Mouse (Mus musculus): ENCODE results near the gene Smco4. TPM values are rescaled to one million over a fixed set of nuclear protein-coding genes. Genes with fewer than 3 reads are reported as not detected.
"Not testable (repeated sequence)": the region's sequence is repeated elsewhere in the genome, so short reads cannot be mapped to it uniquely, and the experiment has no call there.

Gene Smco4
- polyA plus RNA-seq, 1 experiment from 2014 or later: 0.49 TPM

DNA sequence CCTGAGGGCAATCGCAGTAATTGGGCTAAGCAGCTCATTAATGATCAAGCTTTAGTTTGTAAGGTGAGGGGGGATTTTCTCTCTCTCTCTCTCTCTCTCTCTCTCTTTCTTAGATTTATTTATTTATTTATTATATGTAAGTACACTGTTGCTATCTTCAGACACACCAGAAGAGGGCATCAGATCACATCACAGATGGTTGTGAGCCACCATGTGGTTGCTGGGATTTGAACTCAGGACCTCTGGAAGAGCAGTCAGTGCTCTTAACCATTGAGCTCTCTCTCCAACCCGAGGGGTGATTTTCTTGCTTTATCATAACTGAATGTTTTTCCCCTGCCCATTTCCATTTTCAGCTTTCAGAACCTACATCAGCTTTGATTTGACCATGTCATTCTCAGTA lies 2.0 kb downstream of the Smco4 start:
- H3K4me2 ChIP-seq; ATAC-seq (replicated peaks); H3K27ac ChIP-seq; H3K9me3 ChIP-seq; H3K9ac ChIP-seq; H3K4me3 ChIP-seq; H3K27me3 ChIP-seq (replicated peaks); H3K36me3 ChIP-seq (replicated peaks): not testable (repeated sequence)
- peaks cover 22% of the 10 kb centered on the region for H3K4me1 ChIP-seq
- 87% methylated on average over 2 of the region's 2 CpGs for WGBS

DNA sequence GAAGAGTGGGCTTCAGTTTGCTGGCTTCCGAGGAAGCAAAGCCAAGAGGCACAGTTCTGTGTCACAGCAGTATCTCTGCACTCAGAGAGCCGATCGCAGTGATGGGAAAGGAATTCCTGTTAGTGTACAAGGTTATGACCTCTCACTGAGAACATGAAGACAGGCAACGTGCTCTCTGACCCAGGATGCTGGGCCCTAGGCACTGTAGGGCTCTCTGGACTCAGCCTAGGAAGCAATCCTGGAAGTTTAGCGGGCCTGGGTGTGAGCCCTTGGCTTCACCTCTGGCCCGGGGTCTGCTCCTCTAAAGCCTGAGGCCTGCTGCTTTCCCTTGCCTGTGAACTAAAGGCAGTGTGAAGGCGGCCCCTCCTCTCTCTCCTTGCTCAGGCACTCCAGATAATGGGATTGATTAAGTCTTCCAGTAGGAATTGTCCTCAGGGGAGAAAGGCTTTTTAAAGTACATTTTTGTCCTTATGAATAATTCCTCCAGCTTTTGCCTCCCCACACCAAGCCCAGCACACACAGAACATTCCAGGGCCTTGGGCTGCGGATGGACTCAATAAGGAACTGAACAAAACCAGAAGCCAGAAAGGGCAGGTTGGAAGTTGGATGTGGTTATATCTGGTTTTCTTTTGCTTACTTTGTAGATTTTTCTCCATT lies 2.8 kb downstream of the Smco4 start:
- Histone ChIP-seq H3K4me1 (peaks cover 22% of the 10 kb centered on the region), H3K4me2 (no peak overlapping the region), H3K4me3 (no peak overlapping the region), H3K27ac (no peak overlapping the region), H3K27me3 (replicated peaks) (no peaks in the 10 kb centered on the region), H3K9ac (no peak overlapping the region), H3K9me3 (no peaks in the 10 kb centered on the region), H3K36me3 (replicated peaks) (no peaks in the 10 kb centered on the region)
- ATAC-seq (replicated peaks): no peak
- WGBS: 16% methylated on average over 8 of the region's 8 CpGs

DNA sequence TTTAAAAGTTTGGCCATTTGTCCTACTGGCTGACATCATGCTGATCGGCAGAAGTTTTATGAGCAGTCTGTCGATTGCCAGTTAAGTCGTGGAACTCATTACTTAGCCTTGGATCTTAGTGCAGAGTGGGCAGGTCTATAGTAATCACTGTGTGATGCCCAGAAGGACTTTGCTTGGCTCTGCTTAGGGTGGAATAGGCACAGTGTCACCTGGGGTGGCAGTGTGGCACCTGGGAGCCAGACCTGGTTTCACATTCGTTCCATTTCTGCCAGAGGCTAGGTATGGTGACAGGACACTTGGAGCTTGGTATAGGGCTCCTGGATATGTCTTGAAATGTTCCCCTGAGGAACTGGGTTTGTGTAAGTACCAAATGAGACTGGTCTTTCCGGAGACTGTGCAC lies 6.8 kb downstream of the Smco4 start:
- Histone ChIP-seq H3K4me1 (peaks cover 14% of the 10 kb centered on the region), H3K4me3 (no peak overlapping the region), H3K27me3 (replicated peaks) (no peaks in the 10 kb centered on the region), H3K9ac (no peak overlapping the region), H3K27ac (no peak overlapping the region), H3K9me3 (no peaks in the 10 kb centered on the region), H3K4me2 (no peak overlapping the region), H3K36me3 (replicated peaks) (no peaks in the 10 kb centered on the region)
- WGBS: 92% methylated on average over 5 of the region's 5 CpGs
- ATAC-seq (replicated peaks): no peak

DNA sequence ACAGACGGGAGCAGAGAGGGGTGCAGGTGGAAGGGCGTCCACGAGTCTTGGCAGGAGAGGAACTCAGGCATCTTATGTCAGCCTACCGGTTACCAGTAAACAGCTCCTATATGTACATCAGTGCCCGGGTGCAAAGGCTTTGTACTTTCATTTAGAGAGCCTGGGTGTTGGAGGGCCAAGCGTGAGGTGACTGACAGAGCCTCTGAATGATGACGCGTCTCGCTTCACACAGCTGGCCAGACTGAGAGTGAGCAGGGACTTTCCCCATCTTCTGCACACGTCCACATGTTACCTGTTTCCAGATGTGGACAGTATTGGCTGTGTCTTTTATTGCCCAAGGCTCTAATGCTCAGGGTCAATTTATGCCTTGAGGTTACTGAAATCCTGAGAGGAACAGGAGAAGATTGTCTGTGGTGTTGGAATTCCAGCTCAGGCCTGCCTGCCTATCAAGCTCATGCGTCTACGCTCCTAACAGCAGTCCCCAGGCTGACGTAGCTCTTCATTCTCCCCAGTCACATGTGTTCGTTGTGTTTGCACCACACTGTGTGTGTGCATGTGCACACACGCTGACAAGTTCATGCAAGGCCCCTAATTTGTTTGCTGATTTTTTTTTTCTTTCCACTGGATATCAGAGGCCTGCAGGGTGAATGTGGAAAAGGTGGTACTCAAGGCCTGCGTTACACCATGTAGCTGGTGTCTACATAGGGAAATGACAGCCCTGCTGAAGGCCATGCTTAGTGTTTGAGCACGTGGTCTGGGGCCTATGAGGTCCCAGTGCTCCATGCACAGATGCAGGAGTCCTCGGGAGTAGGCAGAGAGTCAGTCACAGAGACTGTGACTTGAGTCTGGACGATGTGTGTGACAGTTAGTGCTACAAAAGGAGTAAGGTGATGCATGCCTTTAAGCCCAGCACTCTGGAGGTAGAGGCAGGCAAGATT lies 8.4 kb downstream of the Smco4 start:
- Histone ChIP-seq H3K36me3 (replicated peaks) (no peaks in the 10 kb centered on the region), H3K4me2 (no peak overlapping the region), H3K27ac (no peak overlapping the region), H3K4me1 (peaks cover 9% of the 10 kb centered on the region; the same call in 1 of the 2 replicates), H3K27me3 (replicated peaks) (no peaks in the 10 kb centered on the region), H3K4me3 (no peak overlapping the region), H3K9me3 (no peaks in the 10 kb centered on the region), H3K9ac (no peak overlapping the region)
- 0 out of 2 replicates have a peak, but pooled peaks have one; percentile 10 for ATAC-seq (replicated peaks)
- 83% methylated on average over 19 of the region's 19 CpGs for WGBS

DNA sequence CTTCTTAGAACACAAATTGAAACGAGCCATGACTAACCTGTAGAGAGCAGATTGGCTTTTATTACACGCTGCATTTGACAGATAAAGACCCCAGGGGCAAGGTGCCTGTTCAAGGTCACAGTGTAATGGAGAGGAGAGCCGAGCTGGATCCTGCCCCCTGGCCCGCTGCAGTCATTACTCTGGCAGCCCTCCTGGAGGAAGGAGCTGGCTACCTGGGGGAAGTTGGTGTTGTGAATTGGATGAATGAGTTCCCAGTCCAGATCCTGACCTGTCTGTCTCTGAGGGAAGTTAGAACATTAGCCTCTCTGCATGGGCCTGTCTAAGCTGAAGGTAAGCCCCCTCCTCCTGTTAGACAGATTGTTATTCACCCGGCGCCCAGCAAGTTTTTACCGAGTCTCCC lies 9.2 kb downstream of the Smco4 start:
- 37% methylated on average over 7 of the region's 7 CpGs for WGBS

DNA sequence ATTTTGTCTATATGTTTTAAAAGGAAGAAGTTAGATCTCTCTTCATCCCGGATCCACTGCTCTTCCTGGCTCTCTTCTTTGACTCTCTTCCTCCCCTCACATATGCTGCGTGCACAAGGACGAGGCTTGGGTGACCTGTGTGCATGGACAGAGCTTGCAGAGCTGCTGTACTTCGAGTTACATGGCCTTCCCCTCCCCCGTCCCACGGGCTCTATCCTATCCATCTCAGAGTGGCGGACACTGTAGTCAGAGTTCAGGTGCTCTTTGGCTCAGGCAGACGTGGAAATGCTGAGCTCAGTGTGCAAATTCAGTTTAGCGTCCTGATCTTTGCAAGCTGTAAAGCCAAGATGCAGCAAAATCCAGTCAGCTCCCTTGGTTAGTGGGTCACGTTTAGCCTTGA lies 10.1 kb downstream of the Smco4 start:
- no peaks in the 10 kb centered on the region for H3K36me3 ChIP-seq (replicated peaks)
- no peak overlapping the region for H3K4me3 ChIP-seq
- H3K4me2 ChIP-seq: no peak overlapping the region
- H3K27me3 ChIP-seq (replicated peaks): no peaks in the 10 kb centered on the region
- H3K4me1 ChIP-seq: peaks cover 9% of the 10 kb centered on the region; the same call in 1 of the 2 replicates
- no peak for ATAC-seq (replicated peaks)
- no peak overlapping the region for H3K9ac ChIP-seq
- H3K27ac ChIP-seq: no peak overlapping the region
- no peaks in the 10 kb centered on the region for H3K9me3 ChIP-seq
- WGBS: 82% methylated on average over 10 of the region's 10 CpGs

More for the DNA sequence above, 9.2 kb downstream of the Smco4 start:
- peaks cover 9% of the 10 kb centered on the region; the same call in 1 of the 2 replicates for H3K4me1 ChIP-seq
- no peak overlapping the region for H3K9ac ChIP-seq
- H3K27me3 ChIP-seq (replicated peaks): no peaks in the 10 kb centered on the region
- H3K36me3 ChIP-seq (replicated peaks): no peaks in the 10 kb centered on the region
- 0 out of 2 replicates have a peak, but pooled peaks have one; percentile 21 for ATAC-seq (replicated peaks)
- H3K4me3 ChIP-seq: no peak overlapping the region
- H3K27ac ChIP-seq: no peak overlapping the region
- no peaks in the 10 kb centered on the region for H3K9me3 ChIP-seq
- H3K4me2 ChIP-seq: no peak overlapping the region

DNA sequence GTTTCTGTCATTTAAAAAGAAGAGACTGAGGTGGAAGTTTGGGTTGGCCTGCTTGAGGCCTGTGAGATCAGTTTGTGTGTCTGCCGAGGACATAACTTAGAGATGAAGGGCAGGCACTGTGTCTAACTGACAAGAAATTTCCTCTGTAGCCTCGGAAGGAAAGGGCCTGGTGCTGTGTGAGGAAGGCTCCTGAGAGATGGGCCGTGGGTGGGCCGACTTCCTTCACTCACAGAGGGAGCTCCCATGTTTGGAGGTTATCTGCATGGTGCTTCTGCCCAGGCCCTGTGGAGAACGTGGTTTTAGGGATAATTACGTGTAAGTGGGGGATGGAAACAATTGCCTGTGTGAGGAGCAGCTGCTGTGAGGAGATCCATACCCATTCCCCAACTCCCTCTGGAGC lies 10.6 kb downstream of the Smco4 start:
- Histone ChIP-seq H3K27ac (no peak overlapping the region), H3K27me3 (replicated peaks) (no peaks in the 10 kb centered on the region), H3K9me3 (no peaks in the 10 kb centered on the region), H3K4me1 (peaks cover 9% of the 10 kb centered on the region; the same call in 1 of the 2 replicates), H3K36me3 (replicated peaks) (no peaks in the 10 kb centered on the region), H3K9ac (no peak overlapping the region), H3K4me2 (no peak overlapping the region), H3K4me3 (no peak overlapping the region)
- 71% methylated on average over 6 of the region's 6 CpGs for WGBS
- ATAC-seq (replicated peaks): no peak

DNA sequence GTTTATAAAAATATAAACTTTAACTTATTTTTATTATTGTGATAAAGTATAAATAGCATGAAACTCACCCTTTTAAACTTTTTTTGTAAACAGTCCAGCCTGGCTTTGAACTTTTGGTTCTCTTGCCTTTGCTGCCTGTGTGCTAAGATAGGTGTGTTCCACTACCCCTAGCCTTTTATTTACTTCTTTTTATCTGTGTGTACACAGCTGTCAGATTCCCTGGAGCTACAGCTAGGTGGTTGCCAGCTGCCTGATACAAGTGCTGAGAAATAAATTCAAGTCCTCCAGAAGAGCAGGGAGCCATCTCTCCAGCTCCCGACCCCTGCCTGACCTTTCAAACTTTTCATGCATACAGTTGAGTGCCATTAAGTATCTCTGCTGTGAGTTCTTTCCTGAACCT lies 12.1 kb downstream of the Smco4 start:
- Histone ChIP-seq H3K4me3 (no peak overlapping the region), H3K4me1 (peaks cover 13% of the 10 kb centered on the region), H3K9me3 (no peaks in the 10 kb centered on the region), H3K36me3 (replicated peaks) (no peaks in the 10 kb centered on the region), H3K4me2 (no peak overlapping the region), H3K27ac (no peak overlapping the region), H3K9ac (no peak overlapping the region), H3K27me3 (replicated peaks) (no peaks in the 10 kb centered on the region)
- ATAC-seq (replicated peaks): no peak
- 79% methylated on average over 1 of the region's 1 CpGs for WGBS

DNA sequence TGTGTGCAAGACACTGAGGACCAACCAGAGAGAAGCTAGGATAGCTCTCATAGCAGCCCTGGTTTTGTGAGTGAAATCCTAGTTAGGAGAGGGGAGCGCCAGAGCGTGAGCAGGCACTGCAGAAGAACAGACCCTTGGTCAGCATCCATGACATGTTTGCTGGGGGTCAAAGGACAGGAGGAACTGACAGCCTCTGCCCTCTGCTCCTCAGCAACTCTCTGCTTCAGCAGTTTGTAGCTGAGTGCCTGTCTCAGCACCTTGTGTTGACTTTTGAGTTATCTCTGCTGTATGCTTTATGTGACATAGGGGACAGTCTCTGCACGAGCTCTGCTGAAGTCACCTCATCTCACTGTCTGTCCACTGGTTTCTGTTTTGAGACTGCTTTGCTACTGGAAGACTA lies 13.6 kb downstream of the Smco4 start:
- no peak overlapping the region for H3K9ac ChIP-seq
- WGBS: 78% methylated on average over 3 of the region's 3 CpGs
- H3K36me3 ChIP-seq (replicated peaks): no peaks in the 10 kb centered on the region
- peaks cover 19% of the 10 kb centered on the region for H3K4me1 ChIP-seq
- no peaks in the 10 kb centered on the region for H3K9me3 ChIP-seq
- H3K27ac ChIP-seq: no peak overlapping the region
- H3K4me3 ChIP-seq: no peak overlapping the region
- ATAC-seq (replicated peaks): no peak
- no peaks in the 10 kb centered on the region for H3K27me3 ChIP-seq (replicated peaks)
- no peak overlapping the region for H3K4me2 ChIP-seq

DNA sequence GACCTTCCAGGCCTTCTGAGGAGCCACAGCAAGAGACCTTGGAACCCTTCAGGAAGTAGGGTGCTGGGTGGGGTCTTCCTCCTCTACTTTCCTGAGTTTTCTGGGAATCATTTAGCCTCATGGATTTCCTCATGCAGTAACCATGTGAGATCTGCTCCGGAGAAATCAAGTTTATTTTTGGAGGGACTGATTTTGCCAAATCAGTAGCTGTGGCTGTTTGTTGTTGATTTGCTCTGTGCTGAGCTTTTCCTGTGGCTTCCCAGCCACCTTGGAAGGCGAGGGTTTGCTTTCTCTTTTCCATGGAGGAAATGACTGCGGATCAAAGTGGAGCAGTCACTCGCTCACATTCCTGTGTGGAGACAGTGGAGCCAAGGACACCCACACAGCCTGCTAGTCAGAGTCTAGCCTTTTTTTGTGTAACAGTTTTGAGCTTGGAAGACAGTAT lies 14.2 kb downstream of the Smco4 start:
- no peaks in the 10 kb centered on the region for H3K9me3 ChIP-seq
- H3K27me3 ChIP-seq (replicated peaks): no peaks in the 10 kb centered on the region
- H3K27ac ChIP-seq: no peak overlapping the region
- H3K4me3 ChIP-seq: no peak overlapping the region
- 84% methylated on average over 4 of the region's 4 CpGs for WGBS
- ATAC-seq (replicated peaks): no peak
- H3K4me1 ChIP-seq: peaks cover 15% of the 10 kb centered on the region
- H3K4me2 ChIP-seq: no peak overlapping the region
- H3K36me3 ChIP-seq (replicated peaks): no peaks in the 10 kb centered on the region
- H3K9ac ChIP-seq: no peak overlapping the region

DNA sequence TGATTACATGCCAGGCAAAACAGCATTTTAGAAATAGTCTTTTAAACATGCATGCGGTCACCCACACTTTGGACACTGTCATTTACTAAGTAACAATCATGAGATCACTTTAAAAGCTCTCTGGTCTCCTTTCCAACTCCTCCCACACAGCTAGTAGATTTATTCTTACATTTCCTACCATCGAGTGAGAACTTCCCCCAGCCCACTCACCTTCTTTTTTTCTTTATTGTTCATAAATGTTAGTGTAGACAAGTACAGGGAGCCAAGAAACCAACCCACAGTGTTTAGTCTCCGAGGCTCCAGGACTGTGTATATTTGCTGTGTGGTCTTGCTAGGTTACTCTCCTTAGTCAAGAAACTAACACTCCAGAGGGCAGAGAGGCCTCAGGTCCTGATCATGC lies 16.1 kb downstream of the Smco4 start:
- 80% methylated on average over 3 of the region's 3 CpGs for WGBS
- no peak for ATAC-seq (replicated peaks)
- Histone ChIP-seq H3K27me3 (replicated peaks) (no peaks in the 10 kb centered on the region), H3K9me3 (no peaks in the 10 kb centered on the region), H3K9ac (no peak overlapping the region), H3K4me2 (no peak overlapping the region), H3K27ac (no peak overlapping the region), H3K4me3 (no peak overlapping the region), H3K36me3 (replicated peaks) (no peaks in the 10 kb centered on the region), H3K4me1 (peaks cover 9% of the 10 kb centered on the region)

DNA sequence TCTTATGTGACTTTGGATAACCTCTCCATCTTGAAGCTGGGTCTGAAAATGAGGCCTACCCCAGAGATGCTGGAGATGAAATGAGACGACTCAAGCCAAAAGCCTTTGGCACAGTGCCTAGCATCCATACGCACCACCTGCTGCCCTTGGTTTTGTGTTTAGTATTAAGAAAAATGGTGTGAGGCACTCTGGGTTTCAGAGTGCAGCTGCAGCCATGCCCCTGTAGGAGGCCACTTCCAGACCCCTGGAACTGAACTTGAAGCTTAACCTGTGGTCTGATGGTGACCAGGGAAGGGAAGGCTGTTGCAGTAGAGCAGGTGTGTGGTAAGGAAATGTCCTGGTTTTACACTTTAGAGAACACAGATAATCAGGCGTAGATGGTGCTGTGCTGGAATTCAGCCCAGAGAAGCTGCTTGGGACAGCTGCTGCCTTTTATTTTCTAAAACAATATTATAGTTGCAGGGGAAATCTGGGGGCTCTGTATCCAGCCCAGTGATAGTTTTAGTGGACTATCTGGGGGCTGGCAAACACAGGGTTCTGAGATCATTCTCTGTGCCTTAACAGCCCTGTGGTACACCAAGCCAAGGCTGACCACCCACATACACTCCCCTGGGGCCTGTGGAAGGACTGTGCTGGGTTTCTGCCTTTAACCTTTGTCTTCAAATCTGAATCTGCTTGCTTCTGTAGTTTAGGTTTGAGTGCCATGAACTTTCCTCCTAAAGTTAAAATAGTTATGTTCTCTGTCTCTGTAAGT lies 17.5 kb downstream of the Smco4 start:
- no peaks in the 10 kb centered on the region for H3K36me3 ChIP-seq (replicated peaks)
- H3K27me3 ChIP-seq (replicated peaks): no peaks in the 10 kb centered on the region
- peak; percentile 41; the same call in 1 of the 2 replicates for ATAC-seq (replicated peaks)
- no peak overlapping the region for H3K4me2 ChIP-seq
- H3K9me3 ChIP-seq: no peaks in the 10 kb centered on the region
- H3K27ac ChIP-seq: no peak overlapping the region
- no peak overlapping the region for H3K4me3 ChIP-seq
- H3K9ac ChIP-seq: no peak overlapping the region
- WGBS: 39% methylated on average over 3 of the region's 3 CpGs
- H3K4me1 ChIP-seq: peaks cover 9% of the 10 kb centered on the region

All from midbrain, embryonic 15.5 days (tissue).